8 mouse cellular contexts compared by ENCODE assay signal in the genomic region with DNA sequence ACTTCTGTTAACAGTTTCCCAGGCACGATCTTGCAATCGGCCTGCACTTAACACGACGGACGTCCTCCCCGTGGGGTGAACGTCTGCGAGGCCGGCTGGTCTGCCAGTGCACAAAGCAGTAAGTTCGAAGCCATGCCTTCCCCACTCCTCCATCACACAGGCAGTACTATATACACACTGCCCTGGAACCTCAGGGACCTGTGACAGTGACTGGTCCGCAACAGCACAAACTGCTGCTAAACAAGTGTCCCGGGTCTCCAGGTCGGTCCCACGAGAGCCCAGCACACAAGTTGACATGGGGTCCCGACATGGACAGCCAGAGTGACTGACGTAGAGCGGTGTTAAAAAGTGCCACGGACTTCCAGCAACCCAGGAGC. TPM values are rescaled to one million over a fixed set of nuclear protein-coding genes. Genes with fewer than 3 reads are reported as not detected.
DNase-seq lines count a peak whose midpoint lies in the region; ATAC-seq lines count a peak whose summit lies in the region.

No protein-coding gene starts in this region.

- H3K9ac ChIP-seq in hindbrain, embryonic 11.5 days (ENCODE audit: low read depth, low read length) = peak overlapping the region; percentile 99
- peak overlapping the region; percentile 97 for H3K9ac ChIP-seq in liver, embryonic 13.5 days
- H3K9ac ChIP-seq in neural tube, embryonic 13.5 days = peak overlapping the region; percentile 99

- H3K4me2 ChIP-seq in hindbrain, embryonic 11.5 days (replicated peaks; ENCODE audit: low read depth, low read length) = peak overlapping the region; percentile 45
- peak overlapping the region; percentile 93 for H3K4me2 ChIP-seq in liver, embryonic 13.5 days
- H3K4me2 ChIP-seq in neural tube, embryonic 13.5 days = peak overlapping the region; percentile 82

- H3K27me3 ChIP-seq in hindbrain, embryonic 11.5 days (ENCODE audit: control insufficient read depth, insufficient read depth, low read length) = no peaks in the 10 kb centered on the region
- no peaks in the 10 kb centered on the region for H3K27me3 ChIP-seq in liver, embryonic 13.5 days
- no peaks in the 10 kb centered on the region for H3K27me3 ChIP-seq in neural tube, embryonic 13.5 days

- peak; percentile 33 for DNase-seq in right cerebral cortex, postnatal 4 days
- DNase-seq in right cerebral cortex, adult 2 months (ENCODE audit: low spot score in 2 of 2) = no peak
- peak; percentile 40 for DNase-seq in embryo, embryonic 10.5 days (ENCODE audit: low spot score)
- DNase-seq in hindbrain, embryonic 11.5 days (ENCODE audit: low spot score) = no peak
- peak; percentile 12 for DNase-seq in liver, embryonic 13.5 days
- DNase-seq in Muller cell, postnatal 12 days (ENCODE audit: inconsistent ontology term) = no peak
- DNase-seq in frontal cortex, postnatal 36 days (ENCODE audit: low spot score in 2 of 2) = no peak

- H3K27ac ChIP-seq in hindbrain, embryonic 11.5 days (ENCODE audit: low read depth, low read length) = peak overlapping the region; percentile 83
- peak overlapping the region; percentile 86 for H3K27ac ChIP-seq in liver, embryonic 13.5 days
- H3K27ac ChIP-seq in neural tube, embryonic 13.5 days (replicated peaks) = peak overlapping the region; percentile 90

- no peaks in the 10 kb centered on the region for H3K4me1 ChIP-seq in hindbrain, embryonic 11.5 days (replicated peaks; ENCODE audit: control insufficient read depth, insufficient read depth, low read length)
- H3K4me1 ChIP-seq in liver, embryonic 13.5 days (replicated peaks) = peaks cover 56% of the 10 kb centered on the region
- H3K4me1 ChIP-seq in neural tube, embryonic 13.5 days (replicated peaks) = peaks cover 26% of the 10 kb centered on the region

- under 1% methylated on average over 18 of the region's 18 CpGs for WGBS in hindbrain, embryonic 11.5 days
- WGBS in liver, embryonic 13.5 days (ENCODE audit: insufficient replicate concordance) = 0% methylated on average over 18 of the region's 18 CpGs
- under 1% methylated on average over 18 of the region's 18 CpGs for WGBS in neural tube, embryonic 13.5 days

- H3K9me3 ChIP-seq in hindbrain, embryonic 11.5 days (ENCODE audit: control insufficient read depth, low read length) = no peaks in the 10 kb centered on the region
- H3K9me3 ChIP-seq in liver, embryonic 13.5 days (replicated peaks) = no peaks in the 10 kb centered on the region
- no peaks in the 10 kb centered on the region for H3K9me3 ChIP-seq in neural tube, embryonic 13.5 days

- ATAC-seq in hindbrain, embryonic 11.5 days (ENCODE audit: low FRiP score) = peak; percentile 61
- ATAC-seq in liver, embryonic 13.5 days (ENCODE audit: low read depth) = peak; percentile 9
- ATAC-seq in neural tube, embryonic 13.5 days (ENCODE audit: low read depth) = peak; percentile 41

- peaks cover 5% of the 10 kb centered on the region; the same call in 1 of the 2 replicates for H3K36me3 ChIP-seq in hindbrain, embryonic 11.5 days (ENCODE audit: control insufficient read depth, insufficient read depth, low read length)
- H3K36me3 ChIP-seq in liver, embryonic 13.5 days = peaks cover 49% of the 10 kb centered on the region
- peaks cover 42% of the 10 kb centered on the region for H3K36me3 ChIP-seq in neural tube, embryonic 13.5 days

- peak overlapping the region; percentile 88 for H3K4me3 ChIP-seq in hindbrain, embryonic 11.5 days (ENCODE audit: low read depth, low read length)
- peak overlapping the region; percentile 94 for H3K4me3 ChIP-seq in liver, embryonic 13.5 days (replicated peaks)
- peak overlapping the region; percentile 97 for H3K4me3 ChIP-seq in neural tube, embryonic 13.5 days

RNA-seq across cellular contexts. Expression of a gene that starts 0.6 kb away (rescaled TPM):
- polyA plus RNA-seq in hindbrain, embryonic 11.5 days (2014; fragmentation: Nextera tagmentation; extraction: Ambion mirVana) = 1,106 and 1,117 TPM in 2 replicates
- 1,129 and 1,231 TPM in 2 replicates for polyA plus RNA-seq in liver, embryonic 13.5 days (2015; fragmentation: Nextera tagmentation; extraction: Ambion mirVana)
- polyA plus RNA-seq in neural tube, embryonic 13.5 days (2015; fragmentation: Nextera tagmentation; extraction: Ambion mirVana) = 746 and 778 TPM in 2 replicates

Comparison
In these comparisons a context has a peak if more than half of its experiments do, and no peak if none do; other contexts are left out.
1. DNase-seq: peak in right cerebral cortex, postnatal 4 days (single experiment), embryo, embryonic 10.5 days (single experiment) and liver, embryonic 13.5 days (single experiment); none in right cerebral cortex, adult 2 months (0 of 2), hindbrain, embryonic 11.5 days (single experiment), Muller cell, postnatal 12 days (single experiment) and frontal cortex, postnatal 36 days (0 of 2).
2. ATAC-seq: peak in every context shown above with its lines; median percentile 61 in hindbrain, embryonic 11.5 days; 41 in neural tube, embryonic 13.5 days; 9 in liver, embryonic 13.5 days.
3. Peak in every context shown above with its lines, with median percentiles within 50 percentile points of each other: H3K27ac ChIP-seq, H3K4me2 ChIP-seq, H3K4me3 ChIP-seq and H3K9ac ChIP-seq.